Mouse (Mus musculus): ENCODE measurements at regions not wholly inside any gene's neighbourhood (a gene's known extent, or its start where the extent isn't known, plus 50 kb on each side); places are given as distances from the start of the nearest gene placed in this dataset.

DNA sequence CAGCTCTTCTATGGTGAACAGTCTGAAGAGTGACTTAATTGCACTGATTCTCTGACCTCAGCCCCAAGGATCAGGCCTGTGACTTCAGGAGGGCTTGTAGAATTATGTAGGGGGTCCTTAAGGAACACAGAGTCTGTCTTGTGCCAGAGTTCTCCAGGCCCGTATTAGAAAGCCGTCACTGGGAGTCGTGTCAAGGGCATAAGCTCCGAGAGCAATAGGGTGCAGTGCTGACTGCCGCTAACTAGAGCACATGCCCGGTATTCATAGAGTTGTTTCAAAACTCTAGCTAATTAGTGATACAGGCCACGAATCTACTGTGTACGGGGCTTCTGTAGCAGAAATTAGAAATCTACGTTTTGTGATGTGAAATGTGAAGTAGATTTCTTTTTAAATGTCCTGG lies 179.7 kb upstream of the N4bp1 start:
- TF ChIP-seq POLR2A (IDR thresholded peaks at IDR 0.05; ENCODE audit: low read depth, low read length) (no peak), CTCF (conservative IDR thresholded peaks at IDR 0.05; ENCODE audit: insufficient read depth, insufficient read length, low read depth, low read length) (no peak)
